Mouse (Mus musculus) MEL (cell line): ENCODE data around the gene Hecw2.

Experiments
- CTCF ChIP-seq, 3 experiments: IDR thresholded peaks in 2 of 3; conservative IDR thresholded peaks in 1 of 3; 2 replicates each; pipeline ENCODE4 v1.5.1; 2011 to 2012; ENCODE audit warnings: low read length in 3 of 3, low read depth in 2 of 3, mild to moderate bottlenecking in 2 of 3, improper control_type of control experiment in 1 of 3, inconsistent platforms in 1 of 3, mixed read lengths in 1 of 3, moderate library complexity in 1 of 3; ENCODE audit not compliant: control insufficient read depth in 1 of 3, insufficient read depth in 1 of 3, poor library complexity in 1 of 3, severe bottlenecking in 1 of 3
- MAFK ChIP-seq: IDR thresholded peaks from 2 replicates; pipeline ENCODE4 v1.6.1; 2011; ENCODE audit warnings: low read depth, mild to moderate bottlenecking, low read length, improper control_type of control experiment, borderline replicate concordance
- MXI1 ChIP-seq: IDR thresholded peaks from 2 replicates; pipeline ENCODE4 v1.6.1; 2011; ENCODE audit warnings: mild to moderate bottlenecking, low read depth, low read length, improper control_type of control experiment
- MYB ChIP-seq: IDR thresholded peaks from 2 replicates; pipeline ENCODE4 v1.6.1; 2011; ENCODE audit warnings: mild to moderate bottlenecking, low read depth, low read length, improper control_type of control experiment
- POLR2A ChIP-seq, 2 experiments: IDR thresholded peaks; 2 replicates each; pipeline ENCODE4 v1.6.1; 2011 to 2012; ENCODE audit warnings: low read length in 2 of 2, mild to moderate bottlenecking in 2 of 2, control low read depth in 1 of 2, improper control_type of control experiment in 1 of 2, low read depth in 1 of 2, moderate library complexity in 1 of 2; ENCODE audit not compliant: control insufficient read depth in 1 of 2, insufficient read depth in 1 of 2, poor library complexity in 1 of 2

GRCm38 (mm10) chr1:53757316-53757715 is 437.7 kb downstream of the Hecw2 start:
- TF ChIP-seq MXI1 (no peak), MAFK (no peak), POLR2A (IDR thresholded peaks at IDR 0.05; ENCODE audit: control insufficient read depth in 1 of 2, insufficient read depth in 1 of 2, low read depth in 1 of 2, low read length in 2 of 2, poor library complexity in 1 of 2) (no peak), MYB (no peak), CTCF (IDR thresholded peaks at IDR 0.05 in 2 of 3, conservative IDR thresholded peaks at IDR 0.05 in 1 of 3; ENCODE audit: control insufficient read depth in 1 of 3, insufficient read depth in 1 of 3, low read depth in 2 of 3, low read length in 3 of 3, poor library complexity in 1 of 3, severe bottlenecking in 1 of 3) (no peak)
